Mouse (Mus musculus): ENCODE results near the gene Glud1.

GRCm38 (mm10) chr14:34353326-34353725, 42.8 kb downstream of the Glud1 start:
- no peak for TF ChIP-seq CTCF (IDR thresholded peaks at IDR 0.05; ENCODE audit: extremely low read depth, insufficient read depth, low read length)
- no peak for TF ChIP-seq POLR2A (IDR thresholded peaks at IDR 0.05; ENCODE audit: extremely low read depth, insufficient read depth, low read length)
